Mouse (Mus musculus): ENCODE results near the gene Mb.

DNA sequence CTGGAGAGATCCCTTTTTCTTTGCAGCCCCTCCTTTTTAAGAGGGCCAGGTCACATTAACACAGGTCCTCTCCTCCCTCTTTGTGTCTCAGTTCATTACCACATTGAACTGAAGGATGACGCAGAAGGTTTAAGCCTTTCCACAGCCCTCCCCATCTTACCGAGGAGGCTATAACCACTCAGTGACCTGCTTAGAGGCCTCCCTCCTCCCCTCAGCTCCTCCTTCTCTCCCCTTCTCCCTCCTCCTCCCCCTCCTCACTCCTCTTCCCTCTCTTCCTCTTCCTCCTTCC lies 13.5 kb downstream of the Mb start:
- no peak for TF ChIP-seq CTCF (IDR thresholded peaks at IDR 0.05; ENCODE audit: insufficient read depth, low read depth, low read length)
- no peak for TF ChIP-seq POLR2A (IDR thresholded peaks at IDR 0.05; ENCODE audit: insufficient read depth, low read depth, low read length)

Data from olfactory bulb, adult 2 months (tissue).